Mouse (Mus musculus): ENCODE data around the gene Olfr875.

Gene Olfr875

DNA sequence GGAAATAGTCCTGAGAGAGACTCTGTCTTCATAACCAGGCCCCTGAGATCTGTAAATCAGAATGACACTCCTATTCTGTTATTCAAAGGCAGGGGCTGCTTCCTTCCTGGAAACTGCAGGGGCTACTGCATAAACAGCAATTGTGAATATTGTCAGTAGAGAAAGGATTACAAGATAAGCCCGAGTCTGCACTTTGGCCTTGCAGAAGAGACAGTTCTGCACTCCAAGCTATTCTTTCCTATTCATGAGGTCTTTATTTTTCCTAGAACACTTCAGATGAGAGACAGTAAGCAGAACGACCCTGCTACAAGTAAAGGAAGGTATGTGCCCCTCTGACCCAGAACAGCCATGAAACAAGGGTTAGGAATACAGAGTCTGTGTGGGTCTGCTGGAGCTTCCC is at the start of gene Olfr875:
TSS of gene Olfr875 (plus strand) at position 99 of the 400 bp plus-strand sequence.
- no peak for DNase-seq (ENCODE audit: low read depth, low spot score)

DNA sequence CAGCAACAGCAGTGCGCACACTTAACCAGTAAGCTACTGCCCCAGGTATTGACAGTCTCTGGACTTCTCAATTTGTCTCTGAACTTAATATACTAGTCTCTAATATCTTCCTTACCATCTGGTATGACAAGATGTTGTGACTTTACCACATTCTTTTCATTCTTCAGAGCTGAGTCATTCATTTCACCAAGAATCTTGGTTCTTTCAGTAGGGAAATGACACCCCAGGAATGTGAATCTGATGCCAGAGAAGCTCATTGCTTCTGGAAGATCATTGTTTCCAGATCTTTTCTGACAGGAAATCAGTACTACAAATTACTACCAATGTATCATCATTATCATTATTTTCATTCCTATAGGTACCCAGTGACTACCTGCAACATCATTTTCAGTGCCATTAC is 37.3 kb upstream of the Olfr875 start:
- no peak for DNase-seq (ENCODE audit: low read depth, low spot score)

DNA sequence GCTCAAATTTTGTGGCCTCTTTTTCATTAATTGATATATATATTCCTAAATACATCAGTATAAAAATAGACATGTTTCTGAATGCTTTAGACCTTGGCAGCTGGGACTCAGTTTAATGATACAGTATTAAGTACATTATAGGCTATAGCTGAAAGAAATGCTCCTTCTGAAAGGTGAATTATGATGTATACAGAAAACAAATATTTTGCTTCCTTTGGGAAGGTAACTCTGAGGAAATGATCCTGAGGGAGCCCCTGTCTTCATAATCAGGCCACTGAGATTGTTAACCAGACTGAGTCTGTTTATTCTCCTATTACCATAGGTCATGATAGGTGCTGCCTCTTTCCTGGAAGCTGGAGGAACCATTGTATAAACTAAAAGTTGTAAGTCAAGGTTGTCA is 26.9 kb upstream of the Olfr875 start, which contains the start of gene Olfr874:
TSS of gene Olfr874 (plus strand) at position 301 of the 400 bp plus-strand sequence.
- no peak for DNase-seq (ENCODE audit: low read depth, low spot score)

DNA sequence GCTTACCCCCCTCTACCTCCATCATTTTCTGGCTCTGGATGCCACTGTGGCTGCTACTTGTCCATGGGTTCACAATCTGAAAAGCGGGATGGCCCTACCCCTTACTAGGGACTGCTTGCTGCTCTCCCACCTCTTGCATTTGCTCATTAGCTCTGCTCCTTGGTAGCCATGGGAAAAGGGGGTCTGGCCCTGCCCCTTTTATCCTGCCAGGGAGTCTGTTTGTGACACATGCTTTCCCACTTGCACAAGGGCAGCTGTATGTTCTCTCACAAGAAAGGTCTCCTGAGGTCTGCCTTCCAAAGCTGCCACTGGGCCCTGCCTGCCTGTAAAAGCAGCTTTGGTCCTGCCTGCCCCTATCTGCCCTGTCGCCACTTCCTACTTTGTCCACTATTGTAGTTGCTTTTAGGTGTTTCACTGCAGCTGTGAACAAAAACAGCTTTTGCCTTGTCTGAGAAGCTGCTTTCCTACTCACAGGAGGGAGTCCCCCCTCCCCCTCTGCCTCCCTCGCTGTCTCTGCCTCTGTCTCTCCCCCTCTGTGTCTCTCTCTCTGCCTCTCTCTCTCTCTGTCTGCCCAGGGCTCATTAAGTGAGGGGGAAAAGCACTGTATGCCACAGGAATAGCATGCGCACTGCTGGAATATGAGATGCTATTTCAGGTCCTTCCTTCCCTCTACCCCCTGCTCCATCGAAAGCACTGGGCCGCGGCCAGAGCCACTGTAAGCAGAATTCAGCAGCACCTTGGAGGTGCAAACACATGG is 21.2 kb upstream of the Olfr875 start:
- DNase-seq (ENCODE audit: low read depth, low spot score), result peak; percentile 83

DNA sequence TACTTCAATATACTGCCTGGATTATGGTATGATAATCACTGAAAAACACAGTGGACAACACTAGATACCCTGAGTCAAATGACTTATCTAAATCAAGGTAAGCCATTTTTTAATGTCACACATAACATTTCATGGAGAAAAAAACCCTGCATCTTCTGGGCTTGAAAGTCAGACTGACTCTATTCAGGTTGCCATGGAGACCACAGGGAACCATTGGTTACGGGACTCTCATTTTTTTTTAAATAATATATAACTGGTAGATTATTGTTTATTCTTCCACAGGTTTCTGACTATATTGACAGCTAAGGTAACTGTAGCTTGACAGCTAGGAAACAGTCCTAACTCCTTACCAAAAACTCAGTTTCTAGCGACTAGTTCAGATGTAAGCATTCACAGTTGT is 20.2 kb upstream of the Olfr875 start:
- peak; percentile 29 for DNase-seq (ENCODE audit: low read depth, low spot score)

DNA sequence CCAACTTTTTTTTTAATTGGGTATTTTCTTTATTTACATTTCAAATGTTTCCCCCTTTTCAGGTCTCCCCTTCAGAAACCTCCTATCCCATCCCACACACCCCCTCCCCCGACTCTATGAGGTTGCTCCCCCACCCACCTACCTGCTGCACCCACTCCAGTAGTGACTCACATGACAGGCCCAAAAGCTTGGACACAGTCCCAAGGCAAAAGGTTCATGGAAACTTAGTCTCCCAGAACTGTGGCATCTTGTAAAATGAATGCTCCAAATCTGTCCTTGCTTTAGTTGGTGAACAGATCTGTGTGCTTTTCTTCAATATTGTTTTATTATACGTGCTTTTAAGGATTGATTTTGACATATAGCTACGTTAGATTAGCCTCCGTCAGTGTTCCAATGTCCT is 19.7 kb upstream of the Olfr875 start:
- no peak for DNase-seq (ENCODE audit: low read depth, low spot score)

DNA sequence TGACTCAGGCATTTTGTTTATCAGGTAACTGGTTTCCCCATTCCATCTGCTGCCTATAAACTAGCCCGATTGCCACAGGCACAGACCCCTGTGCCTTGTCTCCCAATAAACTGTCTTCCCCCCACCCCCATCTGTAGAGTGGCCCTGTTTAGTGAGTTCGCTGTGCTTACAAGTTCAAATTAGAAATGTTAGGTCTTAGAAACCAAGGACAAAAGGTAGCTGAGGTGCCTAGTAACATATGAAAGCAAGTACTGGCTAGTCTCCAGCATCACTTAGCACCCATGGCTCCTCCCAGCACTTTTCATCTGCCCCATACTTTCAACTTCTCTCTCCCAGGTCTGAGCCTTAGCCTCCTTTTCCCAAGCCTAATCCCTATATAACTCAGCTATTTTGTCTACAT is 9.9 kb upstream of the Olfr875 start:
- DNase-seq (ENCODE audit: low read depth, low spot score), result peak; percentile 14

DNA sequence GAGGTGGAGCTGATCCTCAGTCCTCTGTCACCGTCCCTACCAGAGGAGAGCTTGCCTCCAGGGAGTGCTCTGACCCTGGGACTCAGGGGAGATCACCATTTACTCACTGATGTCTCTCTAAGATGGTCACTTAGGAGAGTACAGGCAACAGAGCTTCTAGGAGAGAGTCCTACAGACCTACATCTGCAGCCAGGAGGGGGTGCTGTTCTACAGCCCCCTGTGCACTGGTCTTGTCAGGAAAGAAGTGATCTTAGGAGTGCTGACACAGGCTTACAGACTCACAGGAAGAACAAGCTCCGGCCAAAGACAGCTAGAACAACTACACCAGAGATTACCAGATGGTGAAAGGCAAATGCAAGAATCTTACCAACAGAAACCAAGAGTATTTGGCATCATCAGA is 9.1 kb upstream of the Olfr875 start:
- DNase-seq (ENCODE audit: low read depth, low spot score), result peak; percentile 70

DNA sequence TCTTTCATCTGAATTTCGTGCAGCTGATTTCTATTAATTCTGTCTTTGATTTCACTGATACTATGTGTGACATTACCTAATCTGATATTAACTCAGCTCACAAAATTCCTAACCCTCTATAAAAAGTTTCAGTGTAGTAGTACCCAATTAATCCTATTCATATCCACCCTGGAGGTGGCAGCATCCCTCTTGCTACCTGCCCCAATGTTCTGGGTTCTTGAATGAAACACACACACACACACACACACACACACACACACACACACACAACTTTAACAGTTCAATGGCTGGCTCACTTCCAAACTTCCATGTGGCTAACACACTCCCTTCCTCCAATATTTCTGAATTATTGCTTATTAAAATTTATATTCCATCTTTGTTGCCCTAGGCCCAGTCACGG is 996 bp upstream of the Olfr875 start:
- no peak for DNase-seq (ENCODE audit: low read depth, low spot score)

DNA sequence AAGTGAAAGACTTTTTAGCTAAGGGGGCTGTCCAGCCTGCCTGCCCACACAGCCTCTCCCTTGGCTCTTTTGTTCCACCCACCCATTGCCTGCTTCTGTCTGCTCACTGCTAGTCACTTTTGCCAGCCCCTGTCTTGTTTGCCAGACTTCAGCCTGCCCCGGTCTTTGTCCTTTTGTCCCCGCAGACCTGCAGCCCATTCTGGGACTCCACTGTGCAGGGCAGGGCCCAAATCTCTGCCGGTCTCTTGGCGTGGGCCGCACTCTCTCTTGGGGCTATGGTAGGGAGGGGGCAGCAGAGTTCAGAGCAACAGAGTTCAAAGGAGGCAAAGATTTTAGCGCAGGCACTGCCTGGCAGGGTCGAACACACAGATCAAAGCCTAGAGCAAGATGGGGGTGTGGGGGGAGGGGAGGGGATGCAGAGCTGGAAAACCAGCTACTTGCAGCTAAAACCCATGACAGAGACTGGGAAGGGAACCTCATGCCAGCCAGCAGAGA is 11.2 kb downstream of the Olfr875 start:
- DNase-seq (ENCODE audit: low read depth, low spot score), result peak; percentile 81

DNA sequence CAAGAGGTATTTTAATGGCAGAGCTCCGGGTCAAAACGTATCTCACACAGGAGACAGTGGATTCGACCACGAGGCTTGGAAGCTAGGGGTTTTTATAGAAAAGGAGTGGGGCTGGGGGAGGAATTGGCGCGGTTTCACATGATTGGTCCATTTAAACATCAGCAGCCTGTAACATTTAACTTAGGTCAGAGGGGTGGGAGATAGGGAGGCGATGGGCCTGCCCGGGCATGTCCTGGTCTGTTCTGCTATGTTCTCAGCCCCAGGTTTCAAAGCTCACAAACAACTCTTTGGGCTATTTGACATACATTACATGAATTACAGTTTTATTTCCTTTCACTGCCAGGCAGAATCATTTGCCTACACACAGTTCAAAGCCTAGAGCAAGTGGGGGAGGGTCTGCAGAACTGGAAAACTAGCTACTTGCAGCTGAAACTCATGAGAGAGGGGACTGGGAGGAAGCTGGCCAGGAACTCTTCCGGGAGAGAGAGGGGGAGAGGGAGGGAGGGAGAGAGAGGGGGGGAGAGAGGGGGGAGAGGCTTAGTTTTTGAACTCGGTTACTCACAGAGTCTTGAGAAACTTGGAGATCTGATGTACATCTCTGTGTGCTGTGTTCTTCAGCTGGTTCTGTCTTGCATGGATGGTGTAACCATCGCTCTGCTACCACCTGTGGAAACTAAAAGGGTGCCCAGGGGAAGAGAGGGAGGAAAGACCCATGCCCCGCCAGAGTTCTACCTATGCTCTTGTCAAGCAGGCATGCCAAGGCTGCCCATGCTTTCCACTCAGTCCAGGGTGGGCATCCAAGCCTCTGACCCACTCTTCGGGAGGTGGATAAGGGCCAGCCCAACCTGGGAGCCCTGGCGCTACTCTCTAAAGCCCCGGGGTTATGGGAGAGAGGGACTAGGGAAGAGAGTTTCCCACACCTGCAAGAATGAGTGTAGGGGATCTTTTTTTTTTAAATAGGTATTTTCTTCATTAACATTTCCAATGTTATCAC is 12.0 kb downstream of the Olfr875 start:
- DNase-seq (ENCODE audit: low read depth, low spot score), result peak; percentile 68

DNA sequence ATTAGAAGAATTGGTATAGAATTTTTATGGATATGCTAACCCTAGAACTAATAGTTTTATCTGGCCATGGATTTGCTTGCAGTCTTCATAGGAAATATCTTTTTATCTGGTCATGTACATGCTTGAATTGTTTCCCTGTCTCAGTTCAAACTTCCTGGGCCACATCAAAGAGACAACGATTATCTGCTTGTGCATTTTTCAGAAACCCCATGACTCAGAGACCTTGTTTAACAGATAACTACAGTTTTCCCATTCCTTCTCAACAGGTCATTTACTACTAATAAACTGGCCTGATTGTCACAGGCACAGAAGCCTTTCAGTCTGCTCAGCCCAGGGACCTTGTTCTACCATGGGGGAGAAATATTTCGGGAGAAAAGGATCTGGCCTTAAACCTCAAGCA is 14.8 kb downstream of the Olfr875 start:
- no peak for DNase-seq (ENCODE audit: low read depth, low spot score)

DNA sequence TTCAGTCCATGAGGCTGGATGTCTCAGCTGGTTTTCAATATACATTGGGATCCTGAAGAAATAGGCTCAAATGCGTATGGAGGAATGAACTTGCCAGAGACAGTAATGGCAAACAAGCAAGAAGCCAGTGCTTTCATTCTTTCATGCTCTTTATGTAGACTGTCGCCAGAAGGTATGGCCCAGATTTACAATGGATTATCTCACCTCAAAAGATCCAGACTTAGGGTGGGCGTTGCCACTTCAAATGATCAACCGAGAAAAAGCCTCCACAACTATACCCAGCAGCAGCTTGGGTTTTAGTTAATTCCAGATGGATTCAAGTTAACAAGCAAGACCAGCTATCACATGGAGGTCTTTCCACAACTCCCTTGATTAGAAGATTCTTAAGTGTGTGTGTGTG is 30.4 kb downstream of the Olfr875 start:
- no peak for DNase-seq (ENCODE audit: low read depth, low spot score)

DNA sequence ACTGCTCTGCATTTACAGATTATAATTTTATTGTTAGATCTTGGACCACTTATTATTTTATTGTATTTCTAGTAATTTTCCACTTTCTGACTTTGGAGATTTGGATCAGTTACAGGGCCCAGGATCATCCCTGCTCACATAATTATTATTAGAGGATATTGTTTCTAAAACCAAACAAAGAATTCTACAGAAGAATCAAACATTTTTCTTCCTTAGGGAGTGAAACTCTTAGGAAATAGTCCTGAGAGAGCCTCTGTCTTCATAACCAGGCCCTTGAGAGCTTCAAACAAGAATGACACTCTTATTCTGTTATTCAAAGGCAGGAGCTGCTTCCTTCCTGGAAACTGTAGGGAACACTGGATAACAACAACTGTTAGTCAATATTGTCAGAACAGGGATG is 31.1 kb downstream of the Olfr875 start, which contains the start of gene Olfr876:
TSS of gene Olfr876 (plus strand) at position 301 of the 400 bp plus-strand sequence.
- DNase-seq (ENCODE audit: low read depth, low spot score), result no peak

DNA sequence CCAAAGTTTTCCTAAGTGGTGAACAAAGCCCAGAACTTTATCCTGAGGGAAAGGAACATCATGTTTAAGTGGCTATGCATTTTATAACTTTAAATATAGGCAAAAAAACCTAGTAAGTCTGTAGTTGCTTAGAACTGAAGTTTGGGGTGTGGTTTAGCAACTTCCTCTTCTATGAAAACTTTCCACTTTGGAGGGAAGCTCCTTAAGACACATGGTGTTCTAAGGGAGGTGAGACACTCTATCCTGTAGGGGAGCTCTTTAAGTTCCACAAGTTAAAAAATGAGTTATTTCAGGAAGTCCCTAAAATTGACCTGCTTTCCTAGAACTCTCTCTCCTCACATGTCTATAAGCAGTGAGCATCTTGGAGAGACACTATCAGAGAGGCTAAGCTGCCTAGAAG is 35.6 kb downstream of the Olfr875 start:
- DNase-seq (ENCODE audit: low read depth, low spot score), result no peak

DNA sequence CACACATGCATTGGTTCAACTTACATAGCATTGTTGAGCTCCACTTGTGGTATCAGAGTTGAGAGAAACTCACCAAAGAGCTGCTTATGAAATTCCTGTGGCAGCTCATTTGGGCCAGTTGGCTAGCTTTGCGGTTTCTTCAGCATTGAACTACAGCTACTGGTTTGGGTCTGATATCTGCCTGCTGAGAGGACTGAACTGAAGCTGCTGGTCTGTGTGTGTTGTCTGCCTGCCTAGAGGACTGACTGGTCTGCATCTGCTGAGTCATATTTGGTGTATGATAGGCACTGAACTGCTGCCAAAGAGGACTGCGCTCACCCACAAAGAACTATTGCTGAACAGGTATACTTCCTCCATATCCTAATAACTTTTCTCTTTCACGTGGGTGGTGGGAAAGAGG is 36.8 kb downstream of the Olfr875 start:
- no peak for DNase-seq (ENCODE audit: low read depth, low spot score)

DNA sequence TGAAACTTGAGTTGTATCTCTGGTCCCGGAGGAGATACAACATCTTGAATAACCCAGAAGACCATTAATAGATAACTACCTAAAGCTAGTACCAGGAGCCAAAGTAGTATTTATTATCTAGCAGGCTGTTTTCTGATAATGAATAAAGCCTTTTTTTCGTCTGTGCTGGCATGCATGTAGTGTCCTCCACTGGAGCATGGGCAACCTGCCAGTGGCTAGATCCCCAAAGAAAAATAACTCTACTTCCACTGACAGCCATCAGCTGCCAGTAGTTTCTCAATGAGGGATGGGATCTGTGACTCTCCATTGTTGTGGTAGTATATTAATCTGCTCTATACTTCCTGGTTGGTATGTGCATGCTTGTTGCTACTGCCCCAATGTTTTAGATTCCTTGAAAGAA is 37.3 kb downstream of the Olfr875 start:
- no peak for DNase-seq (ENCODE audit: low read depth, low spot score)

DNA sequence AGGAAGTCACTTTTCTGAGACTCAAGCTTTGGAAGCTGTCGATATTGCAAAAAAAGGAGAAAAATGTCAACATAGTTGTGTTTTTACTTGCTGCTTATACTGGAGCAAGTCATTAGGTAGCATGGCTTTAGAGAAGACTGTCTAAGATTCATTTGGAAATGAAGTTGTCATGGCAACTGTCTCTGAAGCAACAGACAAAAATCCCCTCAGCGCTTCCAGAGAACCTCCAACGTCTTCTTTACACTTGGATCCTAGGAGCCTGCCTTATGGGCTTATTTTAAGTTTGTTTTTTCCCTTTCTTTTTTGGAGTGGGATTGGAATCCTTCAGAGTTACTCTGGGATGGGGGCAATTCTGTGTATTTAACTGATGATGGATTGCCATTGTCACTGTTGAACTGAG is 43.0 kb downstream of the Olfr875 start:
- DNase-seq (ENCODE audit: low read depth, low spot score), result no peak
